Mouse (Mus musculus) thymus, adult 2 months (tissue): Measurements from ENCODE around the gene Med11. TPM values are rescaled to one million over a fixed set of nuclear protein-coding genes. Genes with fewer than 3 reads are reported as not detected.
A peak's percentile ranks its signal among the peaks of the same experiment; 100 is the strongest.

Source experiments
- DNase-seq: peaks from one replicate; pipeline ENCODE4 v3.0.0; 2021
- H3K27ac ChIP-seq: fragments of 200-500 bp; 2 replicates; pipeline ENCODE4 v1.5.1; 2012; ENCODE audit warnings: low read length, control low read depth; ENCODE audit not compliant: control insufficient read depth, insufficient read depth
- H3K27me3 ChIP-seq: fragments of 200-500 bp; 2 replicates; pipeline ENCODE4 v1.6.1; 2012; ENCODE audit warnings: mild to moderate bottlenecking, low read length, moderate library complexity, mixed read lengths; ENCODE audit not compliant: control insufficient read depth, insufficient read depth
- H3K36me3 ChIP-seq: fragments of 200-500 bp; 2 replicates; pipeline ENCODE4 v1.6.1; 2012; ENCODE audit warnings: mild to moderate bottlenecking, low read length, moderate library complexity; ENCODE audit not compliant: control insufficient read depth, insufficient read depth
- H3K4me1 ChIP-seq: fragments of 200-500 bp; replicated peaks from 2 replicates; pipeline ENCODE4 v1.6.1; 2012; ENCODE audit warnings: low read length; ENCODE audit not compliant: control insufficient read depth, insufficient read depth
- H3K4me3 ChIP-seq: fragments of 200-500 bp; 2 replicates; pipeline ENCODE4 v1.5.1; 2012; ENCODE audit warnings: mild to moderate bottlenecking, low read length, control low read depth, moderate library complexity; ENCODE audit not compliant: control insufficient read depth, insufficient read depth
- CTCF ChIP-seq: fragments of 200-500 bp; IDR thresholded peaks from 2 replicates; pipeline ENCODE4 v1.5.1; 2012; ENCODE audit warnings: mild to moderate bottlenecking, control low read depth, low read length, moderate library complexity, borderline replicate concordance; ENCODE audit not compliant: control insufficient read depth, poor library complexity, insufficient read depth; ENCODE audit errors: extremely low read depth
- POLR2A ChIP-seq: fragments of 200-500 bp; IDR thresholded peaks from 2 replicates; pipeline ENCODE4 v1.6.1; 2012; ENCODE audit warnings: mild to moderate bottlenecking, low read length, control low read depth, moderate library complexity; ENCODE audit not compliant: control insufficient read depth, poor library complexity, insufficient read depth; ENCODE audit errors: extremely low read depth
- WGBS: fragments of 180-500 bp; shearing (Covaris S2); methylation state at CpG from one replicate; pipeline ENCODE4 v1.1.7; 2018; 5-methylcytosine and 5-hydroxymethylcytosine counted together
- polyA plus RNA-seq: library from polyadenylated mRNA; depleted of rRNA; stranded (reverse); fragments of >200 nt; gene quantifications from 2 replicates; pipeline ENCODE4 v1.2.3, GENCODE M21; 2012; rRNA removed

Gene Med11
- 29.1 and 34.8 TPM in 2 replicates for polyA plus RNA-seq

- H3K27ac ChIP-seq: peak within 1 kb of the TSS; percentile 87
- peaks cover 8% of the 10 kb centered on the region for H3K4me1 ChIP-seq
- H3K27me3 ChIP-seq: no peaks in the 10 kb centered on the region
- no peaks in the 10 kb centered on the region for H3K36me3 ChIP-seq
- TF ChIP-seq POLR2A (peak; percentile 68; the same call in 1 of the 2 replicates), CTCF (peak; percentile 80)
- peak; percentile 93 for DNase-seq
- under 1% methylated on average over 45 of the region's 46 CpGs for whole genome bisulfite sequencing
- peak within 1 kb of the TSS; percentile 82 for H3K4me3 ChIP-seq
These were observed at the start of gene Med11 for GRCm38 (mm10) chr11:70451797-70452498. TSS of gene Med11 (plus strand) at chr11:70451919.

- H3K4me3 ChIP-seq: no peak overlapping the region
- no peak overlapping the region for H3K27ac ChIP-seq
- 98% methylated on average over 2 of the region's 2 CpGs for WGBS
- H3K4me1 ChIP-seq: peaks cover under 1% of the 10 kb centered on the region
- no peak for DNase-seq
- no peaks in the 10 kb centered on the region for H3K27me3 ChIP-seq
- no peak for TF ChIP-seq POLR2A
- no peak for TF ChIP-seq CTCF
- H3K36me3 ChIP-seq: peaks cover 31% of the 10 kb centered on the region
These were observed 48.1 kb upstream of the Med11 start for GRCm38 (mm10) chr11:70403598-70403997.

- peak; percentile 43; the same call in 1 of the 2 replicates for TF ChIP-seq CTCF
- peak; percentile 71 for TF ChIP-seq POLR2A
- Histone ChIP-seq H3K4me3 (peak within 1 kb of the TSS; percentile 57), H3K27me3 (no peaks in the 10 kb centered on the region), H3K4me1 (peaks cover 10% of the 10 kb centered on the region), H3K27ac (no peak within 1 kb of the TSS), H3K36me3 (peaks cover 4% of the 10 kb centered on the region; the same call in 1 of the 2 replicates)
- under 1% methylated on average over 59 of the region's 59 CpGs for WGBS
- peak; percentile 91 for DNase-seq
These were observed 42.0 kb upstream of the Med11 start, which contains the start of gene Pelp1 for GRCm38 (mm10) chr11:70409594-70410296. TSS of gene Pelp1 (minus strand) at chr11:70410031.

DNA sequence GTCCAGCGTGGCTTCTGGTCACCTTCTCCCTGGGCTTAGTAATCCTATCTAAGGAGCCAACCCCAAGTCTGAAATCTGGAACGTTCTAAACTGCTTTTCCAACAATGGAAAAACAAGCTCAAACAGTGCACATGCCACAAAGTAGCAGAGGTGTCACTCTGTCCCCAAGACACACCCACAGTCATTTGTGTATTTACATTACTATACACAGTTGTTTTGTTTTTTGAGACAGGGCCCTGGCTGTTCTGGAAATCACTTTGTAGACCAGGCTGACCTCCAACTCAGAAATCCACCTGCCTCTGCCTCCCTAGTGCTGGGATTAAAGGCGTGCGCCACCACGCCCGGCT is 41.4 kb upstream of the Med11 start:
- Histone ChIP-seq H3K27me3 (no peaks in the 10 kb centered on the region), H3K4me1 (peaks cover 10% of the 10 kb centered on the region), H3K4me3 (peak overlapping the region; percentile 57), H3K36me3 (no peaks in the 10 kb centered on the region), H3K27ac (no peak overlapping the region)
- WGBS: 23% methylated on average over 6 of the region's 6 CpGs
- TF ChIP-seq POLR2A: no peak
- TF ChIP-seq CTCF: no peak
- no peak for DNase-seq

GRCm38 (mm10) chr11:70412591-70412990 is 39.1 kb upstream of the Med11 start:
- 90% methylated on average over 5 of the region's 5 CpGs for WGBS
- Histone ChIP-seq H3K4me1 (peaks cover 10% of the 10 kb centered on the region), H3K27me3 (no peaks in the 10 kb centered on the region), H3K27ac (no peak overlapping the region), H3K4me3 (no peak overlapping the region), H3K36me3 (no peaks in the 10 kb centered on the region)
- TF ChIP-seq CTCF (no peak), POLR2A (no peak)
- no peak for DNase-seq

- Histone ChIP-seq H3K4me1 (peaks cover 7% of the 10 kb centered on the region), H3K27ac (no peak overlapping the region), H3K4me3 (no peak overlapping the region), H3K27me3 (no peaks in the 10 kb centered on the region), H3K36me3 (no peaks in the 10 kb centered on the region)
- peak; percentile 86 for DNase-seq
- TF ChIP-seq POLR2A (no peak), CTCF (no peak)
- WGBS: 1% methylated on average over 3 of the region's 3 CpGs
These were observed 37.8 kb upstream of the Med11 start for GRCm38 (mm10) chr11:70413961-70414360.

GRCm38 (mm10) chr11:70418199-70418598 is 33.5 kb upstream of the Med11 start:
- 57% methylated on average over 4 of the region's 4 CpGs for WGBS
- TF ChIP-seq POLR2A (no peak), CTCF (no peak)
- no peak for DNase-seq
- no peaks in the 10 kb centered on the region for H3K4me1 ChIP-seq
- no peak overlapping the region for H3K4me3 ChIP-seq
- H3K36me3 ChIP-seq: no peaks in the 10 kb centered on the region
- no peak overlapping the region for H3K27ac ChIP-seq
- H3K27me3 ChIP-seq: no peaks in the 10 kb centered on the region
